Mouse (Mus musculus) kidney, embryonic 14.5 days (tissue): ENCODE measurements at regions not wholly inside any gene's neighbourhood (a gene's known extent, or its start where the extent isn't known, plus 50 kb on each side); places are given as distances from the start of the nearest gene placed in this dataset.
A peak's percentile ranks its signal among the peaks of the same experiment; 100 is the strongest.

Experiments used
- ATAC-seq: fragments of 200-750 bp; cut with Nextera tagmentation; 2 replicates; pipeline ENCODE4 v1.8.0; 2017; ENCODE audit warnings: moderate number of reproducible peaks, mild to moderate bottlenecking, moderate TSS enrichment, moderate library complexity; ENCODE audit not compliant: low FRiP score, low TSS enrichment
- H3K27ac ChIP-seq: fragments of 300-500 bp; sonication (generic); 2 replicates; pipeline ENCODE4 v1.5.1; 2014; ENCODE audit warnings: low read depth, mild to moderate bottlenecking, low read length, moderate library complexity, mixed read lengths
- H3K27me3 ChIP-seq: fragments of 300-500 bp; sonication (generic); 2 replicates; pipeline ENCODE4 v1.6.1; 2014; ENCODE audit warnings: mild to moderate bottlenecking, low read length; ENCODE audit not compliant: control insufficient read depth, insufficient read depth
- H3K36me3 ChIP-seq: fragments of 300-500 bp; sonication (generic); 2 replicates; pipeline ENCODE4 v1.6.1; 2014; ENCODE audit warnings: low read length, mixed read lengths; ENCODE audit not compliant: control insufficient read depth, insufficient read depth
- H3K4me1 ChIP-seq: fragments of 300-500 bp; sonication (generic); 2 replicates; pipeline ENCODE4 v1.6.1; 2014; ENCODE audit warnings: low read length, mixed read lengths; ENCODE audit not compliant: control insufficient read depth, insufficient read depth
- H3K4me2 ChIP-seq: fragments of 300-500 bp; sonication (generic); replicated peaks from 2 replicates; pipeline ENCODE4 v1.6.1; 2014; ENCODE audit warnings: low read depth, mild to moderate bottlenecking, low read length
- H3K4me3 ChIP-seq: fragments of 300-500 bp; sonication (generic); 2 replicates; pipeline ENCODE4 v1.5.1; 2014; ENCODE audit warnings: mild to moderate bottlenecking, low read length
- H3K9ac ChIP-seq: fragments of 300-500 bp; sonication (generic); 2 replicates; pipeline ENCODE4 v1.6.1; 2014; ENCODE audit warnings: low read depth, mild to moderate bottlenecking, low read length, moderate library complexity
- H3K9me3 ChIP-seq: fragments of 300-500 bp; sonication (generic); 2 replicates; pipeline ENCODE4 v1.6.1; 2016; ENCODE audit warnings: low read length; ENCODE audit not compliant: control insufficient read depth
- WGBS: fragments of 180-500 bp; shearing (Covaris S2); extraction: QIAGEN DNeasy Blood & Tissue Kit; methylation state at CpG from one replicate; pipeline ENCODE4 v1.1.7; 2014; 5-methylcytosine and 5-hydroxymethylcytosine counted together

GRCm38 (mm10) chr12:61307396-61307795 is 215.6 kb upstream of the Lrfn5 start:
- Histone ChIP-seq H3K4me3 (no peak overlapping the region), H3K27ac (no peak overlapping the region), H3K9me3 (no peaks in the 10 kb centered on the region)

GRCm38 (mm10) chr12:61322114-61322513 is 200.8 kb upstream of the Lrfn5 start:
- no peak overlapping the region for H3K4me3 ChIP-seq
- H3K9me3 ChIP-seq, result no peaks in the 10 kb centered on the region
- no peaks in the 10 kb centered on the region for H3K36me3 ChIP-seq
- no peaks in the 10 kb centered on the region for H3K27me3 ChIP-seq
- no peak for ATAC-seq
- 90% methylated on average over 1 of the region's 1 CpGs for WGBS
- H3K9ac ChIP-seq, result no peak overlapping the region
- no peak overlapping the region for H3K4me2 ChIP-seq
- no peak overlapping the region for H3K27ac ChIP-seq
- H3K4me1 ChIP-seq, result no peaks in the 10 kb centered on the region

More at GRCm38 (mm10) chr12:61307396-61307795, 215.6 kb upstream of the Lrfn5 start:
- Histone ChIP-seq H3K27me3 (no peaks in the 10 kb centered on the region), H3K4me2 (no peak overlapping the region), H3K4me1 (no peaks in the 10 kb centered on the region), H3K9ac (no peak overlapping the region), H3K36me3 (no peaks in the 10 kb centered on the region)
- ATAC-seq, result no peak

- 19% methylated on average over 3 of the region's 3 CpGs for WGBS
Observed at GRCm38 (mm10) chr12:61332164-61332563, 190.8 kb upstream of the Lrfn5 start.

More at GRCm38 (mm10) chr12:61332164-61332563, 190.8 kb upstream of the Lrfn5 start:
- no peak overlapping the region for H3K4me3 ChIP-seq
- no peaks in the 10 kb centered on the region for H3K4me1 ChIP-seq
- no peaks in the 10 kb centered on the region for H3K36me3 ChIP-seq
- H3K9ac ChIP-seq, result no peak overlapping the region
- ATAC-seq, result peak; percentile 90; the same call in 1 of the 2 replicates
- no peak overlapping the region for H3K4me2 ChIP-seq
- no peak overlapping the region for H3K27ac ChIP-seq
- H3K9me3 ChIP-seq, result no peaks in the 10 kb centered on the region
- no peaks in the 10 kb centered on the region for H3K27me3 ChIP-seq
